Mouse (Mus musculus) right cerebral cortex, postnatal 4 days (tissue): ENCODE results near the gene Zfp956.
"Not testable (repeated sequence)": the region's sequence is repeated elsewhere in the genome, so short reads cannot be mapped to it uniquely, and the experiment has no call there.

Experiments
- DNase-seq: peaks from one replicate; pipeline ENCODE4 v3.0.0-alpha.2; 2022

Zfp956 gene

GRCm38 (mm10) chr6:47953191-47953726 lies at the start of gene Zfp956:
Gene Zfp956, plus strand, starts transcription at chr6:47953390.
- peak; percentile 90 for DNase-seq

- no peak for DNase-seq
Measured at GRCm38 (mm10) chr6:47903587-47903986, 49.6 kb upstream of the Zfp956 start.

GRCm38 (mm10) chr6:47904361-47904760 lies 48.8 kb upstream of the Zfp956 start:
- no peak for DNase-seq

GRCm38 (mm10) chr6:47904917-47905695 lies 48.1 kb upstream of the Zfp956 start:
- DNase-seq, result no peak

- DNase-seq, result no peak
Measured at GRCm38 (mm10) chr6:47906326-47906725, 46.9 kb upstream of the Zfp956 start.

- no peak for DNase-seq
Measured at GRCm38 (mm10) chr6:47909007-47909406, 44.2 kb upstream of the Zfp956 start.

GRCm38 (mm10) chr6:47911650-47912049 lies 41.5 kb upstream of the Zfp956 start:
- no peak for DNase-seq

- DNase-seq, result no peak
Measured at GRCm38 (mm10) chr6:47912991-47913390, 40.2 kb upstream of the Zfp956 start.

- DNase-seq, result no peak
Measured at GRCm38 (mm10) chr6:47917051-47917450, 36.1 kb upstream of the Zfp956 start.

- DNase-seq, result no peak
Measured at GRCm38 (mm10) chr6:47918768-47919274, 34.4 kb upstream of the Zfp956 start.

GRCm38 (mm10) chr6:47919646-47920446 lies 33.3 kb upstream of the Zfp956 start:
- DNase-seq, result no peak

- DNase-seq, result peak; percentile 84
Measured at GRCm38 (mm10) chr6:47920447-47921340, 32.5 kb upstream of the Zfp956 start, which contains the start of gene Zfp212. Gene Zfp212, plus strand, starts transcription at chr6:47920476.

- no peak for DNase-seq
Measured at GRCm38 (mm10) chr6:47942461-47942860, 10.7 kb upstream of the Zfp956 start.

GRCm38 (mm10) chr6:47943021-47943691 lies 10.0 kb upstream of the Zfp956 start:
- DNase-seq, result peak; percentile 58

GRCm38 (mm10) chr6:47943721-47944120 lies 9.5 kb upstream of the Zfp956 start:
- DNase-seq, result no peak

- no peak for DNase-seq
Measured at GRCm38 (mm10) chr6:47947388-47947787, 5.8 kb upstream of the Zfp956 start.

GRCm38 (mm10) chr6:47954425-47954824 lies 1.2 kb downstream of the Zfp956 start:
- no peak for DNase-seq

- no peak for DNase-seq
Measured at GRCm38 (mm10) chr6:47957816-47958215, 4.6 kb downstream of the Zfp956 start.

GRCm38 (mm10) chr6:47960685-47961421 lies 7.7 kb downstream of the Zfp956 start:
- no peak for DNase-seq

GRCm38 (mm10) chr6:47963051-47963450 lies 9.9 kb downstream of the Zfp956 start:
- DNase-seq, result no peak

- not testable (repeated sequence) for DNase-seq
Measured at GRCm38 (mm10) chr6:47968166-47968565, 15.0 kb downstream of the Zfp956 start.
